Mouse (Mus musculus) midbrain, embryonic 16.5 days (tissue): ENCODE measurements around the gene Cir1. TPM values are rescaled to one million over a fixed set of nuclear protein-coding genes. Genes with fewer than 3 reads are reported as not detected.
A peak's percentile ranks its signal among the peaks of the same experiment; 100 is the strongest.

Experiments
- ATAC-seq: fragments of 200-750 bp; cut with Nextera tagmentation; 2 replicates; pipeline ENCODE4 v1.8.0; 2017; ENCODE audit warnings: moderate TSS enrichment
- H3K27ac ChIP-seq: fragments of 300-500 bp; sonication (generic); 2 replicates; pipeline ENCODE4 v1.5.1; 2014; ENCODE audit warnings: mild to moderate bottlenecking, low read length, mixed read lengths
- H3K27me3 ChIP-seq: fragments of 300-500 bp; sonication (generic); 2 replicates; pipeline ENCODE4 v1.6.1; 2014; ENCODE audit warnings: low read depth, low read length, mixed read lengths; ENCODE audit not compliant: control insufficient read depth, insufficient read depth
- H3K36me3 ChIP-seq: fragments of 300-500 bp; sonication (generic); 2 replicates; pipeline ENCODE4 v1.6.1; 2014; ENCODE audit warnings: mild to moderate bottlenecking, low read length, moderate library complexity, mixed read lengths; ENCODE audit not compliant: control insufficient read depth, insufficient read depth
- H3K4me1 ChIP-seq: fragments of 300-500 bp; sonication (generic); 2 replicates; pipeline ENCODE4 v1.6.1; 2014; ENCODE audit warnings: mild to moderate bottlenecking, low read length, mixed read lengths; ENCODE audit not compliant: control insufficient read depth, insufficient read depth
- H3K4me2 ChIP-seq: fragments of 300-500 bp; sonication (generic); 2 replicates; pipeline ENCODE4 v1.6.1; 2014; ENCODE audit warnings: mild to moderate bottlenecking, low read length, mixed read lengths
- H3K4me3 ChIP-seq: fragments of 300-500 bp; sonication (generic); 2 replicates; pipeline ENCODE4 v1.5.1; 2014; ENCODE audit warnings: low read depth, mild to moderate bottlenecking, low read length, moderate library complexity, mixed read lengths
- H3K9ac ChIP-seq: fragments of 300-500 bp; sonication (generic); 2 replicates; pipeline ENCODE4 v1.6.1; 2014; ENCODE audit warnings: low read depth, low read length, mixed read lengths
- H3K9me3 ChIP-seq: fragments of 300-500 bp; sonication (generic); replicated peaks from 2 replicates; pipeline ENCODE4 v1.6.1; 2014; ENCODE audit warnings: mild to moderate bottlenecking, low read length, mixed read lengths; ENCODE audit not compliant: control insufficient read depth, poor library complexity, severe bottlenecking
- WGBS: fragments of 180-500 bp; shearing (Covaris S2); extraction: QIAGEN DNeasy Blood & Tissue Kit; methylation state at CpG from one replicate; pipeline ENCODE4 v1.1.7; 2014; 5-methylcytosine and 5-hydroxymethylcytosine counted together
- polyA plus RNA-seq: library from polyadenylated mRNA; unstranded; fragments of >200 nt; fragmentation: Nextera tagmentation; extraction: Ambion mirVana; gene quantifications from 2 replicates; pipeline ENCODE4 v1.2.1, GENCODE M21; 2015

Gene Cir1
- 25.5 and 26.6 TPM in 2 replicates for polyA plus RNA-seq

- WGBS = under 1% methylated on average over 64 of the region's 64 CpGs
- H3K4me1 ChIP-seq = peaks cover 13% of the 10 kb centered on the region
- H3K27me3 ChIP-seq = no peaks in the 10 kb centered on the region
- H3K9me3 ChIP-seq = no peaks in the 10 kb centered on the region
- peak within 1 kb of the TSS; percentile 75 for H3K9ac ChIP-seq
- peak within 1 kb of the TSS; percentile 84 for H3K4me3 ChIP-seq
- peaks cover 10% of the 10 kb centered on the region for H3K36me3 ChIP-seq
- ATAC-seq = peak; percentile 97
- peak within 1 kb of the TSS; percentile 95 for H3K4me2 ChIP-seq
- H3K27ac ChIP-seq = peak within 1 kb of the TSS; percentile 74
Measured at GRCm38 (mm10) chr2:73312152-73313116, at the start of gene Cir1, which contains the start of gene Scrn3. Gene Cir1, minus strand, starts transcription at chr2:73312701. Gene Scrn3, plus strand, starts transcription at chr2:73312601.

- H3K27me3 ChIP-seq = no peaks in the 10 kb centered on the region
- 76% methylated on average over 2 of the region's 2 CpGs for WGBS
Measured at GRCm38 (mm10) chr2:73360536-73360935, 48.0 kb upstream of the Cir1 start.

GRCm38 (mm10) chr2:73359941-73360340 lies 47.4 kb upstream of the Cir1 start:
- WGBS = 95% methylated on average over 5 of the region's 5 CpGs
- H3K4me3 ChIP-seq = no peak overlapping the region
- ATAC-seq = no peak

More at GRCm38 (mm10) chr2:73360536-73360935, 48.0 kb upstream of the Cir1 start:
- Histone ChIP-seq H3K4me1 (no peaks in the 10 kb centered on the region), H3K36me3 (peaks cover 10% of the 10 kb centered on the region), H3K4me3 (no peak overlapping the region), H3K4me2 (no peak overlapping the region), H3K27ac (no peak overlapping the region), H3K9ac (no peak overlapping the region), H3K9me3 (no peaks in the 10 kb centered on the region)
- ATAC-seq = no peak

GRCm38 (mm10) chr2:73357004-73357403 lies 44.5 kb upstream of the Cir1 start:
- Histone ChIP-seq H3K9me3 (no peaks in the 10 kb centered on the region), H3K4me3 (no peak overlapping the region), H3K4me2 (no peak overlapping the region), H3K27ac (no peak overlapping the region), H3K27me3 (no peaks in the 10 kb centered on the region), H3K4me1 (0 out of 2 replicates have a peak, but pooled peaks cover under 1% of the 10 kb centered on the region), H3K36me3 (peaks cover 8% of the 10 kb centered on the region; the same call in 1 of the 2 replicates), H3K9ac (no peak overlapping the region)
- no peak for ATAC-seq
- 80% methylated on average over 18 of the region's 18 CpGs for WGBS

More at GRCm38 (mm10) chr2:73359941-73360340, 47.4 kb upstream of the Cir1 start:
- no peaks in the 10 kb centered on the region for H3K27me3 ChIP-seq
- H3K9ac ChIP-seq = no peak overlapping the region
- H3K9me3 ChIP-seq = no peaks in the 10 kb centered on the region
- peaks cover 10% of the 10 kb centered on the region for H3K36me3 ChIP-seq
- no peak overlapping the region for H3K4me2 ChIP-seq
- no peaks in the 10 kb centered on the region for H3K4me1 ChIP-seq
- H3K27ac ChIP-seq = no peak overlapping the region

GRCm38 (mm10) chr2:73351927-73352374 lies 39.5 kb upstream of the Cir1 start:
- Histone ChIP-seq H3K9ac (no peak overlapping the region), H3K36me3 (peaks cover 2% of the 10 kb centered on the region; the same call in 1 of the 2 replicates), H3K9me3 (no peaks in the 10 kb centered on the region), H3K4me3 (no peak overlapping the region), H3K4me2 (no peak overlapping the region), H3K27ac (no peak overlapping the region), H3K27me3 (no peaks in the 10 kb centered on the region), H3K4me1 (peaks cover 8% of the 10 kb centered on the region; the same call in 1 of the 2 replicates)
- WGBS = 38% methylated on average over 7 of the region's 7 CpGs
- ATAC-seq = no peak

GRCm38 (mm10) chr2:73351496-73351895 lies 39.0 kb upstream of the Cir1 start:
- no peak for ATAC-seq
- no peak overlapping the region for H3K4me2 ChIP-seq

GRCm38 (mm10) chr2:73348221-73348620 lies 35.7 kb upstream of the Cir1 start:
- H3K27me3 ChIP-seq = no peaks in the 10 kb centered on the region
- no peak overlapping the region for H3K27ac ChIP-seq
- peaks cover 8% of the 10 kb centered on the region; the same call in 1 of the 2 replicates for H3K4me1 ChIP-seq
- H3K4me3 ChIP-seq = no peak overlapping the region
- WGBS = 85% methylated on average over 6 of the region's 6 CpGs
- no peaks in the 10 kb centered on the region for H3K36me3 ChIP-seq
- H3K9me3 ChIP-seq = no peaks in the 10 kb centered on the region
- ATAC-seq = no peak
- no peak overlapping the region for H3K4me2 ChIP-seq
- H3K9ac ChIP-seq = no peak overlapping the region

More at GRCm38 (mm10) chr2:73351496-73351895, 39.0 kb upstream of the Cir1 start:
- Histone ChIP-seq H3K27me3 (no peaks in the 10 kb centered on the region), H3K27ac (no peak overlapping the region), H3K4me1 (peaks cover 8% of the 10 kb centered on the region; the same call in 1 of the 2 replicates), H3K9ac (no peak overlapping the region), H3K9me3 (no peaks in the 10 kb centered on the region), H3K36me3 (no peaks in the 10 kb centered on the region; the same call in 1 of the 2 replicates), H3K4me3 (no peak overlapping the region)
- WGBS = 47% methylated on average over 5 of the region's 5 CpGs

- no peak overlapping the region for H3K27ac ChIP-seq
- H3K36me3 ChIP-seq = no peaks in the 10 kb centered on the region
- peaks cover 8% of the 10 kb centered on the region; the same call in 1 of the 2 replicates for H3K4me1 ChIP-seq
- ATAC-seq = no peak
- no peaks in the 10 kb centered on the region for H3K9me3 ChIP-seq
- no peak overlapping the region for H3K9ac ChIP-seq
- H3K4me2 ChIP-seq = no peak overlapping the region
- H3K27me3 ChIP-seq = no peaks in the 10 kb centered on the region
- H3K4me3 ChIP-seq = no peak overlapping the region
- WGBS = 43% methylated on average over 9 of the region's 9 CpGs
Measured at GRCm38 (mm10) chr2:73347766-73348165, 35.3 kb upstream of the Cir1 start.
